Mouse (Mus musculus) limb, embryonic 11.5 days (tissue): ENCODE data around the gene Nr3c2. TPM values are rescaled to one million over a fixed set of nuclear protein-coding genes. Genes with fewer than 3 reads are reported as not detected.

Experiments used
- ATAC-seq: fragments of 200-750 bp; cut with Nextera tagmentation; 2 replicates; pipeline ENCODE4 v1.8.0; 2017; ENCODE audit warnings: low read depth; ENCODE audit not compliant: insufficient number of reproducible peaks, low FRiP score, low TSS enrichment
- DNase-seq: peaks from one replicate; pipeline ENCODE4 v3.0.0-alpha.2; 2015; ENCODE audit warnings: low spot score
- H3K27ac ChIP-seq: fragments of 300-500 bp; sonication (generic); replicated peaks from 2 replicates; pipeline ENCODE4 v1.5.1; 2014; ENCODE audit warnings: low read depth, mild to moderate bottlenecking, low read length
- H3K27me3 ChIP-seq: fragments of 300-500 bp; sonication (generic); 2 replicates; pipeline ENCODE4 v1.6.1; 2014; ENCODE audit warnings: mild to moderate bottlenecking, low read length, mixed read lengths; ENCODE audit not compliant: control insufficient read depth, insufficient read depth
- H3K36me3 ChIP-seq: fragments of 300-500 bp; sonication (generic); 2 replicates; pipeline ENCODE4 v1.6.1; 2014; ENCODE audit warnings: mild to moderate bottlenecking, low read length, moderate library complexity, mixed read lengths; ENCODE audit not compliant: control insufficient read depth, insufficient read depth
- H3K4me1 ChIP-seq: fragments of 300-500 bp; sonication (generic); 2 replicates; pipeline ENCODE4 v1.6.1; 2014; ENCODE audit warnings: low read length, mixed read lengths; ENCODE audit not compliant: control insufficient read depth, insufficient read depth
- H3K4me2 ChIP-seq: fragments of 300-500 bp; sonication (generic); 2 replicates; pipeline ENCODE4 v1.6.1; 2014; ENCODE audit warnings: low read depth, mild to moderate bottlenecking, moderate library complexity; ENCODE audit not compliant: severe bottlenecking
- H3K4me3 ChIP-seq: fragments of 300-500 bp; sonication (generic); 2 replicates; pipeline ENCODE4 v1.5.1; 2014; ENCODE audit warnings: low read depth, low read length
- H3K9ac ChIP-seq: fragments of 300-500 bp; sonication (generic); 2 replicates; pipeline ENCODE4 v1.6.1; 2014; ENCODE audit warnings: mild to moderate bottlenecking, low read length
- H3K9me3 ChIP-seq: fragments of 300-500 bp; sonication (generic); 2 replicates; pipeline ENCODE4 v1.6.1; 2016; ENCODE audit warnings: low read length; ENCODE audit not compliant: control insufficient read depth
- WGBS: fragments of 180-500 bp; shearing (Covaris S2); extraction: QIAGEN DNeasy Blood & Tissue Kit; methylation state at CpG from one replicate; pipeline ENCODE4 v1.1.7; 2014; 5-methylcytosine and 5-hydroxymethylcytosine counted together
- polyA plus RNA-seq: library from polyadenylated mRNA; unstranded; fragments of >200 nt; fragmentation: Nextera tagmentation; extraction: Ambion mirVana; gene quantifications from 2 replicates; pipeline ENCODE4 v1.2.1, GENCODE M21; 2014

Nr3c2 gene
- polyA plus RNA-seq, 1 experiment from 2014 or later = 0.37 TPM

DNA sequence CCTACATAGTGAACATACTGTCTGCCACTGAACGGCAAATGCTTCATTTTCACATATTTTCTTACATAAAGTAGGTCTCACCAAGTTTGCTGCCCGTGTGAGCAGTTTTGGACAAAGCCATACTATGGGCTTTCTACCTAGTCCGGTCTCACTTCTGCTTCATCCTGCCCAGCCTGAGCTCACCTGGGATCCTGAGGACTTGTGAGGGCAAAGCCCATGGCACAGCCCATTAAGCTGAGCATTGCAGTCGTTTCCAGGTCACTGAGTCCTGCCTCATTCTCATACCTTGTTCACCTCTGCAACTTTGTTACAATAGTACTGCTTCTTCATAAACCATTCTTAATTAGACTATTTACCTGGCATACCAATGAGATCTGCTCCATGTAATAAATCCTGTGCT is 276.2 kb downstream of the Nr3c2 start:
- WGBS = 88% methylated on average over 4 of the region's 4 CpGs
- H3K4me3 ChIP-seq = no peak overlapping the region
- no peak overlapping the region for H3K4me2 ChIP-seq
- ATAC-seq (no peak), DNase-seq (no peak)
- H3K9ac ChIP-seq = no peak overlapping the region
- H3K27me3 ChIP-seq = no peaks in the 10 kb centered on the region
- H3K27ac ChIP-seq = no peak overlapping the region
- no peaks in the 10 kb centered on the region for H3K36me3 ChIP-seq
- H3K4me1 ChIP-seq = 0 out of 2 replicates have a peak, but pooled peaks cover 4% of the 10 kb centered on the region
- H3K9me3 ChIP-seq = no peaks in the 10 kb centered on the region

DNA sequence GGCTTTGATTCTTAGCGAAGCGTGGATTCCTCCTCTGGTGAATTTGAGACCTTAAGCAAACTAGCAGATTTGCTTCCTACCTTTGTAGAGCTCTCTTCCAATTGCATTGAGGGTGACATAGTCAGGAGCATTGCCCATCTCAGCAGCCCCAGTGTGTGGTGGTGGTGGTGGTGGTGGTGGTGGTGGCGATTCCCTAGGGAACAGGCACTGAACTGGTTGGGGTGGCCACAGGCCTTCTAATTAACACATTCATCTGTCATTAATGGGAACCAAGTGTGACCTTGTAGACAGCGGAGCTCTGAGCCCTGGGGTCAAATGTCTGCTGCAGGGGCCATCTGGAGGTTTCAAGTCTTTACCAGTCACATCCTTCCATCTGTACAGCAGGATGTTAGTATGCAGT is 277.1 kb downstream of the Nr3c2 start:
- Histone ChIP-seq H3K4me2 (no peak overlapping the region), H3K9me3 (no peaks in the 10 kb centered on the region), H3K36me3 (no peaks in the 10 kb centered on the region), H3K27ac (no peak overlapping the region), H3K4me1 (0 out of 2 replicates have a peak, but pooled peaks cover 4% of the 10 kb centered on the region), H3K27me3 (no peaks in the 10 kb centered on the region), H3K9ac (no peak overlapping the region), H3K4me3 (no peak overlapping the region)
- ATAC-seq = 0 out of 2 replicates have a peak, but pooled peaks have one; percentile 51
- 54% methylated on average over 4 of the region's 4 CpGs for WGBS
- DNase-seq = no peak

DNA sequence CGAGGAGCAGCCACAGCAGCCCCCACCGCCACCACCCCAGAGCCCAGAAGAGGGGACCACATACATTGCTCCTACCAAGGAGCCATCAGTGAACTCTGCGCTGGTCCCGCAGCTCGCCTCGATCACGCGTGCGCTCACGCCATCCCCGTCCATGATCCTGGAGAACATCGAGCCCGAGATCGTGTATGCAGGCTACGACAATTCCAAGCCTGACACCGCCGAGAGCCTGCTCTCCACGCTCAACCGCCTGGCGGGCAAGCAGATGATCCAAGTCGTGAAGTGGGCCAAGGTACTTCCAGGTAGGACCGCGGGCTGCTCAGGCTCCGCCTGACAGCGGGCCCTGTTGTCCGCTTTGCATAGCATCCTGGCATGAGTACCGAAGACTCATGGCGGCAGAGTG is 286.6 kb downstream of the Nr3c2 start:
- Histone ChIP-seq H3K27ac (no peak overlapping the region), H3K4me3 (no peak overlapping the region), H3K27me3 (no peaks in the 10 kb centered on the region), H3K4me1 (0 out of 2 replicates have a peak, but pooled peaks cover 3% of the 10 kb centered on the region), H3K9me3 (no peaks in the 10 kb centered on the region), H3K4me2 (no peak overlapping the region), H3K36me3 (no peaks in the 10 kb centered on the region), H3K9ac (no peak overlapping the region)
- DNase-seq (no peak), ATAC-seq (no peak)
- WGBS = 92% methylated on average over 28 of the region's 28 CpGs

DNA sequence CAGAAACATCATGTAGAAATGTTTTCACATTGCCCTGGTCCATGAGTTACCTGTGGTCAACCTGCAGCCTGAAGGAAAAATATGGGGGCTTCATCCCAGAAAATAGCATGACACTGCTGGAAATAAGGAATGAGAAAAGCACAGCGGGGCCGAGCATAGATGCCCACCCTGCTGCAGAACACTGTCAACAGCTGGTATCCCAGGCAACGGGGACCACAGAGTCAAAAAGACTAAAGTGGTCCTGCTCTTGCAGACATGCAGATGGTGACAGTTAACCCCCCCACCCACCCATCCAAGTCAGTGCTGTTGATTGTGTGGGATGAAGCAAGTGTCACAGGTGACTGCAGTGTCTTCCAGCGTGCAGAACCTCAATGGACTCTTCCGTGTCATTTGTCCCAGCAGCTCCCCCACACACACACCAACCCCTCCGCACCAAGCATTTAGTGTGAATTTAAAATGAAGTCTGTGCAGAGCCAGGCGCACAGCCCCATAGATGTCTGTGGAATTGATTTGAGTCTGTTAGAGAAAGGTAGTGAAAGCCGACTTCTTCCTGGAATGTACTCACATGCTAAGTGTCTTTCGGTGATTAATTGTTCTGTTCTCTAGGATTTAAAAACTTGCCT is 287.8 kb downstream of the Nr3c2 start:
- H3K36me3 ChIP-seq = no peaks in the 10 kb centered on the region
- 84% methylated on average over 9 of the region's 9 CpGs for WGBS
- ATAC-seq (no peak), DNase-seq (no peak)
- H3K27ac ChIP-seq = no peak overlapping the region
- H3K9me3 ChIP-seq = no peaks in the 10 kb centered on the region
- no peak overlapping the region for H3K4me3 ChIP-seq
- no peaks in the 10 kb centered on the region for H3K27me3 ChIP-seq
- no peak overlapping the region for H3K4me2 ChIP-seq
- H3K4me1 ChIP-seq = 0 out of 2 replicates have a peak, but pooled peaks cover 3% of the 10 kb centered on the region
- H3K9ac ChIP-seq = no peak overlapping the region

DNA sequence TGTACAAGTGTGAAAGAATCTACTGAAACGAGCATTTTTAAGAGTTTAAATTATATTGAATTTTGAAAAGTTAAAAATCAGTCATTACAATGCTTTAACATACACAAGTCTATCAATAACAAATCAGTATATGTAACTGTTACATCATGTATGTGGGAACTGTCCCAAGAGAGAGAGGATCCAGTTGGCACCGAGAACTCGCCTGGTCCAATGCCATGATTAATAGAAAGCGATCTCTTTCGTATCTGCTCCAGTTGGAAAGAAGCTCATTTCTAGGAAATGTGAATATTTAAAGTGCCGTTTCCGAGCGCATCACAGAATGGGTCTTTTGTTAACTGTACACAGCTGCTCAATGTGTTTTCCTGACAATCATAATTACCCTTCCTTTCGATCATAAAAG is 288.5 kb downstream of the Nr3c2 start:
- DNase-seq (no peak), ATAC-seq (no peak)
- WGBS = 76% methylated on average over 9 of the region's 9 CpGs
- Histone ChIP-seq H3K27ac (no peak overlapping the region), H3K9ac (no peak overlapping the region), H3K36me3 (no peaks in the 10 kb centered on the region), H3K9me3 (no peaks in the 10 kb centered on the region), H3K4me2 (no peak overlapping the region), H3K4me1 (0 out of 2 replicates have a peak, but pooled peaks cover 3% of the 10 kb centered on the region), H3K27me3 (no peaks in the 10 kb centered on the region), H3K4me3 (no peak overlapping the region)

DNA sequence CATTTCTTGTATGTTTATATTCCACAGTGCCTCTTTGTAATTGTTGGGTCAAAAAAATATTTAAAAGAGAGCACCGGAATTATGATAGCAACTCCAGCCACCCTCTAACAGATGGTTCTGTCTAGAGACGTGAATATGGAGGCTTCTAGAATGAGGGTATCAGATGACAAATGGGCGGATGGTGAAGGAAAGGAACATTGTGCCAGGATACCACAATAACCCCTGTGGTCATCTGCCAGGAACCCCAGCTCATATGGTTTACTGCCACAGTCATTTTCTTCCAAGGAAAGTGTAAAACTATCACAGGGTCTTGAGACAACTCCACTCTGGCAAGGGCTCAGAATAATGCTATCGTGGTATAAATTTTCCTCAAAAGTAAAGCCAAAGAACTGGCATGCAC is 289.1 kb downstream of the Nr3c2 start:
- 0 out of 2 replicates have a peak, but pooled peaks cover 3% of the 10 kb centered on the region for H3K4me1 ChIP-seq
- no peak for DNase-seq
- H3K4me3 ChIP-seq = no peak overlapping the region
- H3K4me2 ChIP-seq = no peak overlapping the region
- no peak overlapping the region for H3K27ac ChIP-seq
- H3K36me3 ChIP-seq = no peaks in the 10 kb centered on the region
- no peaks in the 10 kb centered on the region for H3K9me3 ChIP-seq
- no peak overlapping the region for H3K9ac ChIP-seq
- 64% methylated on average over 4 of the region's 4 CpGs for WGBS
- ATAC-seq = no peak
- no peaks in the 10 kb centered on the region for H3K27me3 ChIP-seq

DNA sequence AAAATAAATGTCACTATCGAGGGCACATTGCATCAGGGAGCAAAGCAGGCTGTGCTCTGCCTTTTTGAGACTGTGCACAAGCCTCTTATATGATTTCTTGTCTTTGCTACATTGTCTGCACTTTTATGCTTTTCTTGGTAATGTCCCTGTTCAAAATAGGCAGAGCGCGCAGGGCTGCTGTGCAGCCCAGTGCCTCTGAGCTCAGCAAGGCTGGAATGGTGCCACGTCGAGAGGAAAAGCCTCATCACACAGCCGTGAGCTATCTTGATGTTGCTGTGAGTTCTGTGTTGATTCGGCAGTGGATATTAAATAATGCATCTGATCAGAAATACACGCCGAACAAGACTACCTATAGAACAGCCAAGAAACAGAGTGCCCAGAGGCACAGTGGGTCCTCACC is 290.1 kb downstream of the Nr3c2 start:
- ATAC-seq (no peak), DNase-seq (no peak)
- H3K4me2 ChIP-seq = no peak overlapping the region
- no peak overlapping the region for H3K4me3 ChIP-seq
- H3K9me3 ChIP-seq = no peaks in the 10 kb centered on the region
- H3K27me3 ChIP-seq = no peaks in the 10 kb centered on the region
- no peak overlapping the region for H3K9ac ChIP-seq
- H3K36me3 ChIP-seq = no peaks in the 10 kb centered on the region
- 86% methylated on average over 9 of the region's 9 CpGs for WGBS
- H3K4me1 ChIP-seq = 0 out of 2 replicates have a peak, but pooled peaks cover 3% of the 10 kb centered on the region
- H3K27ac ChIP-seq = no peak overlapping the region

DNA sequence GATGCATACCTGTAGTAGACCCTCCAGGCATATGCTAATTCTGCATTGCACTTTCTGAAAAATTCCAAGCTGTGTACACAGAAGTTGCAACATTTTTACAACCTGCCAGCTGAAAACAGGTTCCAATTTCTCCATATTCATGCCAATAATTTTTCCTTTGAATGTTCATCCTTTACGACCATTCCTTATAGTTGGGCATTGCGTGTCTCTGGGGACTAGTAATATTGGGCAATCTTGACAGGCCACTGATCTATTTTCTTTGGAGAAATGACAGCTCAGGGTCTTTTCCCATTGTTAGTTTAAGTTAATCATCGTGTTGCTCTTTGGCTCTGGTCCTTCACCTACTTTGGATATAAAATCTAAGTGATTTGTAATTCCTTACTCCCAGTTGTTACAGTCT is 291.2 kb downstream of the Nr3c2 start:
- Histone ChIP-seq H3K9ac (no peak overlapping the region), H3K27ac (no peak overlapping the region), H3K4me1 (0 out of 2 replicates have a peak, but pooled peaks cover 3% of the 10 kb centered on the region), H3K27me3 (no peaks in the 10 kb centered on the region), H3K4me2 (no peak overlapping the region), H3K36me3 (no peaks in the 10 kb centered on the region), H3K4me3 (no peak overlapping the region), H3K9me3 (no peaks in the 10 kb centered on the region)
- DNase-seq = no peak
- ATAC-seq = no peak
- 90% methylated on average over 3 of the region's 3 CpGs for WGBS

DNA sequence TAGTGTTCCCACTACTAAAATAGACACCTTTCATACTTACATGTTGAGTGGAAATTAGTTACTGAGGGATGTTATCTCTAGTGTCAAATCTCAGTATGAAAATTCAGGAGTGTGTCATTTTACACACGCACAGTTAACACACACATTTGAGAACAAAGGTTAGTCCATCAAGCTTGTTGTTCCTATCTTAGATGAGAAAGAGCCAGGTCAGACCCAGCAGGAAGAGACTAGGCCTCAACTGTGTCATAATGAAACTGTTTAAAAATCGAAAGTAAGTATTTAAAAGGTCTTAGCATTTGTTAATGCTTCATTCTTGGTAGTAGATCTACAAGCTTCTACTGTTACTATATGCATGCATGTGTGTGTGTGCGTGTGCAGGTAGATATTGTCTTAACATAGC is 310.1 kb downstream of the Nr3c2 start:
- ATAC-seq = no peak
- no peak for DNase-seq
- Histone ChIP-seq H3K4me3 (no peak overlapping the region), H3K9me3 (no peaks in the 10 kb centered on the region), H3K36me3 (no peaks in the 10 kb centered on the region), H3K9ac (no peak overlapping the region), H3K4me2 (no peak overlapping the region), H3K27me3 (no peaks in the 10 kb centered on the region), H3K27ac (no peak overlapping the region), H3K4me1 (no peaks in the 10 kb centered on the region)
- 94% methylated on average over 3 of the region's 3 CpGs for WGBS
